Mouse (Mus musculus): Measurements from ENCODE around the gene Astl. TPM values are rescaled to one million over a fixed set of nuclear protein-coding genes. Genes with fewer than 3 reads are reported as not detected.

Gene Astl
- polyA plus RNA-seq, 1 experiment: not detected

DNA sequence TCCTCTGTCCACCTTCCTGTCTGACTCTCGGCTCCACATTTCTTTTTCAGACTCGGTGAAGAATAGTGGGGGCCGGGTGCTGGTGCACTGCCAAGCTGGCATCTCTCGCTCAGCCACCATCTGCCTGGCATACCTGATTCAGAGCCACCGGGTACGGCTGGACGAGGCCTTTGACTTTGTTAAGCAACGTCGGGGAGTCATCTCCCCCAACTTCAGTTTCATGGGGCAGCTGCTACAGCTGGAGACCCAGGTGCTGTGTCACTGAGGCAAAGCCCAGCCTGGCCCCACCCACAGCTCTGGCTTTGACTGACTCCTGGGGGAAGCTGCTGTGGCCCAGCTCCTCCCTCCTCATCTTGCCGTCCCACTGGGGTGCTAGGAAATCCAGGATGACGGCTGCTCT, 908 bp upstream of the Astl start:
- H3K4me1 ChIP-seq (ENCODE audit: control insufficient read depth, insufficient read depth, low read length): no peaks in the 10 kb centered on the region
- no peaks in the 10 kb centered on the region for H3K27me3 ChIP-seq (ENCODE audit: control insufficient read depth, insufficient read depth, low read length)
- WGBS: 33% methylated on average over 11 of the region's 11 CpGs
- TF ChIP-seq CTCF (IDR thresholded peaks at IDR 0.05; ENCODE audit: borderline replicate concordance, insufficient read depth, low read depth, low read length) (no peak), POLR2A (IDR thresholded peaks at IDR 0.05; ENCODE audit: borderline replicate concordance, insufficient read depth, low read length) (no peak)
- DNase-seq: peak; percentile 33 to 39
- no peak overlapping the region for H3K27ac ChIP-seq (ENCODE audit: insufficient read depth, low read length)
- no peak overlapping the region for H3K4me3 ChIP-seq (replicated peaks; ENCODE audit: insufficient read depth, low read depth, low read length)

DNA sequence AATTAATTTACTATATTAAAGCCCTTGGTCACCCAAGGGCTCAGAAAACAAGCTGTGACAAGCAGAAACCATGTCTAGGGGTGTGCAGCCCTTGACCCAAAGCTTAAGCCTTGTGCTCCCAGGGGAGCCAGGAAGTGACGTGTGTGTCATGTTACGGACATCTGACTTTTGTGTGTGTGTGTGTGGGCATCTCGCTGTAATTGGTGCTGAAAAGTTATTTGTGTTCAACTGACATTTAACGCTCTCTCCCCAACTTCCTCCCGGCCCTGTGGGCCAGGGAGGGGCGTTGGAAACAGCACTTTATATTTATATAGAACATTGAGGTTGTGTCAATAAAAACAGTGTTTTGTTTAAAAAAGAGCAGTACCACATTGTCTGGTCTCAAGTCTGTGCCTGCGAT, 427 bp upstream of the Astl start:
- no peak overlapping the region for H3K27ac ChIP-seq (ENCODE audit: insufficient read depth, low read length)
- 90% methylated on average over 7 of the region's 7 CpGs for WGBS
- no peak for TF ChIP-seq POLR2A (IDR thresholded peaks at IDR 0.05; ENCODE audit: borderline replicate concordance, insufficient read depth, low read length)
- TF ChIP-seq CTCF (IDR thresholded peaks at IDR 0.05; ENCODE audit: borderline replicate concordance, insufficient read depth, low read depth, low read length): no peak
- no peak overlapping the region for H3K4me3 ChIP-seq (replicated peaks; ENCODE audit: insufficient read depth, low read depth, low read length)
- DNase-seq: no peak
- no peaks in the 10 kb centered on the region for H3K27me3 ChIP-seq (ENCODE audit: control insufficient read depth, insufficient read depth, low read length)
- H3K4me1 ChIP-seq (ENCODE audit: control insufficient read depth, insufficient read depth, low read length): no peaks in the 10 kb centered on the region

DNA sequence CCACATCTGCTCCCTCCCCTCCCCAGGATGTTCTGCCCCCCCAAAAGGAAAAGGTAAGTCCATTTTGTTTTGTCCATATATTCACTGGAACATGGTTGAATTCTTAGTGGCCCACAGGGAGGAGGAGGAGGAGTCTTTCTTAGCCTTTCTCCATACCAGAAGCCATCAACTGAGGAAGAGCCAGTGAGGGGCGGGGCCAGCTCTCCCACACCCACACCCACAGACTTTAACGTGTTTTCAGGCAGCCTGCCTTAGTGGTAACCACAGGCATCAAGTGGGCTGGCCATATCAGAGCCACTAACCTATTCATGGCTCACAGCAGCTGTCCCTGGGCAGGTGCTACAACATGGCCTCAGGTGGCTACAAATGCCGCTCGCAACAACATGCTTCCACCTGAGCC, 394 bp downstream of the Astl start:
- DNase-seq: no peak
- 72% methylated on average over 4 of the region's 4 CpGs for WGBS

DNA sequence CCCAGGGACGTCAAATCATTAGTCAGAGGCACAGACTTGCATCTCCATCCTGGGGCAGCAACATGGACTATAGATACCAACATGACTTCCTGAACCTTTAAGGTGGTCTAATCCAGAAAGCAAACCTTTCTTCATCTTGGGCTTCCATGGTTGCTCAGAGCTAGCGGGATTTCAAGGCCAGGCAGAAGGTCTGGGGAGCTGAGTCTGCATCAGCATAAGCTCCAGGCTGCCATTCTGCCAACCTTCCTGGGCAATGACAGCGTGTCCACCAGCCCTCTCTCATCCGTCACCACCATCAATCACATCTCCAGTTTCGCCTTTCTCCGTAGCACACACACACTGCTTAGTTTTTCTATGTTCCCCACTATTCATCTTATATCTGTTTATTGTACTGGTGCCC, 823 bp downstream of the Astl start:
- TF ChIP-seq POLR2A (IDR thresholded peaks at IDR 0.05; ENCODE audit: borderline replicate concordance, insufficient read depth, low read length) (no peak), CTCF (IDR thresholded peaks at IDR 0.05; ENCODE audit: borderline replicate concordance, insufficient read depth, low read depth, low read length) (no peak)
- Histone ChIP-seq H3K4me1 (ENCODE audit: control insufficient read depth, insufficient read depth, low read length) (no peaks in the 10 kb centered on the region), H3K4me3 (replicated peaks; ENCODE audit: insufficient read depth, low read depth, low read length) (no peak overlapping the region), H3K27ac (ENCODE audit: insufficient read depth, low read length) (no peak overlapping the region), H3K27me3 (ENCODE audit: control insufficient read depth, insufficient read depth, low read length) (no peaks in the 10 kb centered on the region)
- 89% methylated on average over 6 of the region's 6 CpGs for WGBS
- no peak for DNase-seq

More for the DNA sequence above, 394 bp downstream of the Astl start:
- H3K4me3 ChIP-seq (replicated peaks; ENCODE audit: insufficient read depth, low read depth, low read length): no peak overlapping the region
- H3K27ac ChIP-seq (ENCODE audit: insufficient read depth, low read length): no peak overlapping the region
- H3K4me1 ChIP-seq (ENCODE audit: control insufficient read depth, insufficient read depth, low read length): no peaks in the 10 kb centered on the region
- H3K27me3 ChIP-seq (ENCODE audit: control insufficient read depth, insufficient read depth, low read length): no peaks in the 10 kb centered on the region
- no peak for TF ChIP-seq CTCF (IDR thresholded peaks at IDR 0.05; ENCODE audit: borderline replicate concordance, insufficient read depth, low read depth, low read length)
- no peak for TF ChIP-seq POLR2A (IDR thresholded peaks at IDR 0.05; ENCODE audit: borderline replicate concordance, insufficient read depth, low read length)

DNA sequence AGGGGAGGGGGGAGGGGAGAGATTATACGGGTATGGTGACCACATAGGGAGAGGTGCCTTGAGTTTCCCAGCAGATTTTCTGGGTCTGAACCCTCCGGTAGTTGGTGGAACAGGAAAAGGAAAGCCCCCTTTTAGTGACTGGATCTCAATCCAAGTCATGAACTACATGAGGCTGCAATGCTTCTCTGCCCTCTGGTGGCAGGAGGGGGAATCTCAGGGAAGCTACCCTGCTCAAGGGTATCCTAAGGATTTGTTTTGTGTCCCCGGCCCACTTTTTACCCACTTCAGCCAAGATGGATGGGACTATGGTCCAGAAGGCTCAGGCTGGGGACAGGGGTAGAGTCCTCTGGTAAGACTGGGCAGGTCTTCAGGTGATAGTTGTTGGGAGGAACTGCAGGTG, 2.7 kb downstream of the Astl start:
- 14% methylated on average over 3 of the region's 3 CpGs for WGBS

DNA sequence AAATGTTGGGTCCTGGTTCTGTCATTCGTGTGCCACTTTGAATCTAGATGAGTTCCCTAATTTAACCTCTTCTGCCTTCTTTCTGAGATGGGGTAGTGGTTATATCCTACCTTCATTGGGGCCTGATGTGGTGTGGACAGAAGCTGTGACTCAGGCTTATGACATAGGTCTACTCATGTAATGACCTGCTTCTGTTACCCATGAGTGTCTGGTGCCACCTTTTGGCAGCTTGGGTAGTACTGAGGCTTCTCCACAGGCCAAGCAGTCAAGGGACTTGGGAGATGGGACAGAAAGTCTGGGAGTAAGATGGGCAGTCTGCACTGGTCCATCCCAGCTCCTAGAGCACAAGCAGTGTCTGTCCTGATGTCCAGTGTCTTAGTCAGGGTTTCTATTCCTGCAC, 7.9 kb downstream of the Astl start:
- TF ChIP-seq POLR2A (IDR thresholded peaks at IDR 0.05; ENCODE audit: borderline replicate concordance, insufficient read depth, low read length) (no peak), CTCF (IDR thresholded peaks at IDR 0.05; ENCODE audit: borderline replicate concordance, insufficient read depth, low read depth, low read length) (peak; percentile 26; the same call in 1 of the 2 replicates)
- no peak overlapping the region for H3K27ac ChIP-seq (ENCODE audit: insufficient read depth, low read length)
- H3K4me1 ChIP-seq (ENCODE audit: control insufficient read depth, insufficient read depth, low read length): no peaks in the 10 kb centered on the region
- DNase-seq: no peak
- no peak overlapping the region for H3K4me3 ChIP-seq (replicated peaks; ENCODE audit: insufficient read depth, low read depth, low read length)
- H3K27me3 ChIP-seq (ENCODE audit: control insufficient read depth, insufficient read depth, low read length): no peaks in the 10 kb centered on the region
- WGBS: 68% methylated on average over 1 of the region's 1 CpGs

More for the DNA sequence above, 2.7 kb downstream of the Astl start:
- peak; percentile 30 to 51 for DNase-seq
- no peaks in the 10 kb centered on the region for H3K27me3 ChIP-seq (ENCODE audit: control insufficient read depth, insufficient read depth, low read length)
- H3K4me3 ChIP-seq (replicated peaks; ENCODE audit: insufficient read depth, low read depth, low read length): no peak overlapping the region
- TF ChIP-seq POLR2A (IDR thresholded peaks at IDR 0.05; ENCODE audit: borderline replicate concordance, insufficient read depth, low read length) (no peak), CTCF (IDR thresholded peaks at IDR 0.05; ENCODE audit: borderline replicate concordance, insufficient read depth, low read depth, low read length) (peak; percentile 71)
- no peak overlapping the region for H3K27ac ChIP-seq (ENCODE audit: insufficient read depth, low read length)
- no peaks in the 10 kb centered on the region for H3K4me1 ChIP-seq (ENCODE audit: control insufficient read depth, insufficient read depth, low read length)

DNA sequence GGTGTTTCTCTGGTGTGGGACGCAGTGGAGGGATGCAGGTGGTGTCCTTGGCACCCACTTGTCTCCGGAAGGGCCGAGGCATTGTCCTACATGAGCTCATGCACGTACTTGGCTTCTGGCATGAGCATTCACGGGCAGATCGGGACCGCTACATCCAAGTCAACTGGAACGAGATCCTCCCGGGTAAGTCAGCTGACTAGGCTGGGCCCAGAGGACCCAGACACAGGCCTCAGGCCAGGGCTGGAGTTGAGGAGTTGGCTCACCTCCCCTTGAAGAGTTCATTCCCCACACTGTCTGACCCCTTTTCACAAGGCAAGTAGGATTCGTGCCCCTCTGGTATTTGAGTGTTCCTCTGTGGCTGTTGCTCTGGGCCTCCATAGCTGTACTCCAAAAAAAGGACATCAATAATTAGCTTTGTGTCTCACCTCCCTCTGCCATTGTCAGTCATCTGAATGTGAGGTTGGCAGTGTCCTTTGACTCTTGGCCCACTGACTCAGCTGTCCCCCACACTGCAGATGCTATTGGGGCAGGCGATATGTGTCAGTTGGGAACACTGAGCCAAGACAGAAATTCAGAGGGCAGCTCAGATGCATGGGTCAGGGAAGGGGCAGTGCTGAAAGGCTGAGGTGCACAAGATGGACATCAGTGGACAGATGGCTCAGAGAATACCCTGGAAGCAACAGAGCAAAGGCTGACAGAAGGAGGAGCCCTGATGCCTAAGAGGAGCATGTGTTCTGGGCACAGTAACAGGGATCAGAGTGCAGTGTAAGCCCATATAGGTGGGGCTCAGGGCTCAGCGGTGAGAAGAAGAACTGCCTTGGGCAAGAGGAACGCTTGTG, 8.9 kb downstream of the Astl start:
- no peaks in the 10 kb centered on the region for H3K27me3 ChIP-seq (ENCODE audit: control insufficient read depth, insufficient read depth, low read length)
- WGBS: 31% methylated on average over 13 of the region's 13 CpGs
- TF ChIP-seq CTCF (IDR thresholded peaks at IDR 0.05; ENCODE audit: borderline replicate concordance, insufficient read depth, low read depth, low read length): no peak
- no peak for TF ChIP-seq POLR2A (IDR thresholded peaks at IDR 0.05; ENCODE audit: borderline replicate concordance, insufficient read depth, low read length)
- no peak overlapping the region for H3K27ac ChIP-seq (ENCODE audit: insufficient read depth, low read length)
- DNase-seq: peak in 1 of 2 experiments; percentile 32
- H3K4me1 ChIP-seq (ENCODE audit: control insufficient read depth, insufficient read depth, low read length): no peaks in the 10 kb centered on the region
- H3K4me3 ChIP-seq (replicated peaks; ENCODE audit: insufficient read depth, low read depth, low read length): no peak overlapping the region

DNA sequence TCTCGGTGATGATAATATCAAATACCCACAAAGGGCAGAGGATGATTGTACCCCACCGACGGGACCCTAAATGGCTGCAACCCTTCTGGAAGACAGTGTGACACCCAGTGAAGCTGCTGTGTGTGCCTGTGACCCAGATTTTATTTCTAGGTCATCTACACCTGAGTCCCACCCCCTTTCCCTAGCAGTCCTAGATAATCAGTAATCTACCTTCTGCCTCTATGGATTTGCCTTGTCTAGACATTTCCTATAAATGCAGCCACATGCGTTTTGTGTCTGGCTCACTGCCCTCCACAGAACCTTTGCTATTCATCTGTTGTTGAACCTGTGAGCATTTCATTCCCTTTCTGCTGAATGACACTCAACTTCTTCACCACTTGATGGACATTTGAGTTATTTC, 15.4 kb downstream of the Astl start:
- Histone ChIP-seq H3K27me3 (ENCODE audit: control insufficient read depth, insufficient read depth, low read length) (no peaks in the 10 kb centered on the region), H3K4me1 (ENCODE audit: control insufficient read depth, insufficient read depth, low read length) (no peaks in the 10 kb centered on the region), H3K27ac (ENCODE audit: insufficient read depth, low read length) (no peak overlapping the region), H3K4me3 (replicated peaks; ENCODE audit: insufficient read depth, low read depth, low read length) (no peak overlapping the region)
- 89% methylated on average over 4 of the region's 4 CpGs for WGBS
- DNase-seq: no peak
- no peak for TF ChIP-seq POLR2A (IDR thresholded peaks at IDR 0.05; ENCODE audit: borderline replicate concordance, insufficient read depth, low read length)
- no peak for TF ChIP-seq CTCF (IDR thresholded peaks at IDR 0.05; ENCODE audit: borderline replicate concordance, insufficient read depth, low read depth, low read length)

Data from cerebellum, adult 2 months (tissue).